Mouse (Mus musculus): ENCODE data around the gene Gm10181.

- TF ChIP-seq CTCF (IDR thresholded peaks at IDR 0.05; ENCODE audit: control insufficient read depth, insufficient read depth, low read length) = no peak
- no peak for TF ChIP-seq POLR2A (IDR thresholded peaks at IDR 0.05; ENCODE audit: borderline replicate concordance, control insufficient read depth, low read depth, low read length)
Measured at GRCm38 (mm10) chr9:25044325-25044724, 44.9 kb upstream of the Gm10181 start.

Data from bone marrow, adult 2 months (tissue).